Mouse (Mus musculus) R1 (cell line): Measurements from ENCODE around the gene Perm1.

Source experiments
- DNase-seq: peaks from one replicate; pipeline ENCODE4 v3.0.0-alpha.2; 2018; ENCODE audit warnings: low read depth, low spot score

Gene Perm1

GRCm38 (mm10) chr4:156200623-156201475 lies 14.8 kb upstream of the Perm1 start, which contains the start of gene Isg15:
Isg15 (minus strand) TSS chr4:156200818.
- no peak for DNase-seq

GRCm38 (mm10) chr4:156202462-156202893 lies 13.2 kb upstream of the Perm1 start:
- no peak for DNase-seq

GRCm38 (mm10) chr4:156203001-156203412 lies 12.7 kb upstream of the Perm1 start, which contains the start of gene AW011738:
AW011738 (plus strand) TSS chr4:156203304.
- DNase-seq = peak; percentile 62

GRCm38 (mm10) chr4:156203413-156204131 lies 12.1 kb upstream of the Perm1 start:
- DNase-seq = peak; percentile 55

- no peak for DNase-seq
Measured at GRCm38 (mm10) chr4:156208872-156209271, 6.8 kb upstream of the Perm1 start.

- no peak for DNase-seq
Measured at GRCm38 (mm10) chr4:156209963-156210635, 5.6 kb upstream of the Perm1 start.

- no peak for DNase-seq
Measured at GRCm38 (mm10) chr4:156213134-156213533, 2.5 kb upstream of the Perm1 start.

GRCm38 (mm10) chr4:156216196-156216595 lies 528 bp downstream of the Perm1 start:
- no peak for DNase-seq

- DNase-seq = no peak
Measured at GRCm38 (mm10) chr4:156217022-156217669, 1.5 kb downstream of the Perm1 start.

GRCm38 (mm10) chr4:156217838-156218237 lies 2.2 kb downstream of the Perm1 start:
- DNase-seq = no peak

GRCm38 (mm10) chr4:156219936-156220335 lies 4.3 kb downstream of the Perm1 start:
- DNase-seq = no peak

GRCm38 (mm10) chr4:156224276-156224675 lies 8.6 kb downstream of the Perm1 start:
- DNase-seq = no peak

GRCm38 (mm10) chr4:156227752-156228392 lies 12.2 kb downstream of the Perm1 start:
- DNase-seq = peak; percentile 40

GRCm38 (mm10) chr4:156228393-156229024 lies 12.8 kb downstream of the Perm1 start:
- DNase-seq = peak; percentile 89

- peak; percentile 69 for DNase-seq
Measured at GRCm38 (mm10) chr4:156234021-156234501, 18.4 kb downstream of the Perm1 start.

- DNase-seq = peak; percentile 73
Measured at GRCm38 (mm10) chr4:156234701-156235213, 19.1 kb downstream of the Perm1 start, which contains the start of gene Plekhn1. Plekhn1 (minus strand) TSS chr4:156234857.

GRCm38 (mm10) chr4:156235360-156235770 lies 19.7 kb downstream of the Perm1 start:
- peak; percentile 77 for DNase-seq

- peak; percentile 90 for DNase-seq
Measured at GRCm38 (mm10) chr4:156235808-156236533, 20.3 kb downstream of the Perm1 start, which contains the start of gene Noc2l. Noc2l (plus strand) TSS chr4:156236010.
